Mouse (Mus musculus) neutrophil, adult 5-6 weeks (primary cell): ENCODE data around the gene R3hdml. TPM values are rescaled to one million over a fixed set of nuclear protein-coding genes. Genes with fewer than 3 reads are reported as not detected.

Experiments used
- ATAC-seq: fragments of 151-379, 151-347 bp; 2 replicates; pipeline ENCODE4 v1.8.0; 2017; ENCODE audit warnings: mild to moderate bottlenecking, moderate TSS enrichment; ENCODE audit not compliant: insufficient number of reproducible peaks, poor library complexity, low FRiP score, severe bottlenecking; ENCODE audit errors: extremely low read depth
- total RNA-seq: library from RNA; stranded (forward); fragments of 200-1000 nt; gene quantifications from 2 replicates; pipeline ENCODE4 v1.2.3, GENCODE M21; 2017

R3hdml gene
- total RNA-seq, 1 experiment from 2014 or later: not detected

GRCm38 (mm10) chr2:163533226-163533625, 41.1 kb downstream of the R3hdml start:
- ATAC-seq: no peak

DNA sequence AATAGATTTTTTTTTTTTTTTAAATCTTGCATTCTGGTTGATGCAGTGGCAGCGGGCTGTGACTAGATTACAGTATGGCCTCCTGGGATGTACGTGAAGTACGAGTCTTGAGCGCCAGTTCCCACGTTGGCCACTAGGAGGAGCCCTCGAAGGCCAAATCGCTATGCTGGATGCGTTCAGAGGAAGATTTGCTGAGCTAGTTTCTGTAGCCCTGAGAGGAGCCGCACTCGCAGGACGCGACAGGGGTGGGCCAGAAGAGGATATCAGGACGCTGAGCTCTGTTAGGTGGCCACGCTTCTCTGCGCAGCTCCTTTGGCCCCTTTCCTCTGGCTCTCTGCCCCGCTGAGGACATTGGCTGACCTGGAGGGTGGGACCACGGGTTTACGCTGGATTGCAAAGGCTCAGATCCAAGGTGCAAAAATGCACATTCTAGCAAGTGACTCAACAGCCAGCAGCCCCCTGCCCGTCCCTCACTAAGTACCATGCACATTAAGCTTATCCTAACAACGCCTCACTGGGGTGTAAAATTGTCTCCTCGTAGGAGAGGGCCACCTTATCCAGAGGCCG, 42.9 kb downstream of the R3hdml start:
- ATAC-seq: peak; percentile 75

DNA sequence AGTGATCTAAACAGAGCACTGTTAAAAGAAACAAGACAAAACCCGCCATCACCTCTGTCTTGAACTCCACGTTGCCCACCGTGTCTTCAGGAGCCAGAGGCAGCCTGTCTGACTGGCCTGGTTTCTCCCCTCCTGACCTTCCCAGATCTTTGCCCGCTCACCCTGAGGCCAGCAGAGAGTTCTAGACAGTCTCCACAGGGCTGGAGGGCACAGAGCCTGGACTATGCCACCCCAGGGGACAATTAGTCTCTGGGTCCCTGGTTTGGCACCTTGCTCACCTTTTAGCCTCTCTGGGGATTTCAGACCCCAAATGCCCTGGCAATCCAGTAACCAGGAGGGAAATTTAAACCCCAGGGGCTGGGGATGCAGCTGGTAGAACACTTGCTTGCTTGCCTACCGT, 45.3 kb downstream of the R3hdml start:
- no peak for ATAC-seq

DNA sequence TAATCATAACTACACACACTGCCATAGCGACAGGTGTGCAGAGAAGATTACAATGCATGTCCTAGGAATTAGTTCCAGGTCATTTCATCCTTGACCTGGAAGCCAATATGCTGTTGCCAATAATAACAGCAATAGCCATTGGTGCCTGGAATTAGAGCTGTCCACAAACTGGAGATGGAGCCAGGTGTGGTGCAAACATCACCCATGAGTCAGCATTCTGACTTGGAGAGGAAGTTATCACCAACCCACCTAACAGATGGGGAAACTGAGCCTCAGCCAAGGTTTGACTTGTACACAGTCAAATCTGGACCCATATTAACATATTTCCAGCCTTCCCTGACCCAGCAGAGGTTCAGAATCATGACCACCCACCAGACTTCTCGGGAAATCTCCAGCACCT, 46.3 kb downstream of the R3hdml start:
- ATAC-seq: no peak

DNA sequence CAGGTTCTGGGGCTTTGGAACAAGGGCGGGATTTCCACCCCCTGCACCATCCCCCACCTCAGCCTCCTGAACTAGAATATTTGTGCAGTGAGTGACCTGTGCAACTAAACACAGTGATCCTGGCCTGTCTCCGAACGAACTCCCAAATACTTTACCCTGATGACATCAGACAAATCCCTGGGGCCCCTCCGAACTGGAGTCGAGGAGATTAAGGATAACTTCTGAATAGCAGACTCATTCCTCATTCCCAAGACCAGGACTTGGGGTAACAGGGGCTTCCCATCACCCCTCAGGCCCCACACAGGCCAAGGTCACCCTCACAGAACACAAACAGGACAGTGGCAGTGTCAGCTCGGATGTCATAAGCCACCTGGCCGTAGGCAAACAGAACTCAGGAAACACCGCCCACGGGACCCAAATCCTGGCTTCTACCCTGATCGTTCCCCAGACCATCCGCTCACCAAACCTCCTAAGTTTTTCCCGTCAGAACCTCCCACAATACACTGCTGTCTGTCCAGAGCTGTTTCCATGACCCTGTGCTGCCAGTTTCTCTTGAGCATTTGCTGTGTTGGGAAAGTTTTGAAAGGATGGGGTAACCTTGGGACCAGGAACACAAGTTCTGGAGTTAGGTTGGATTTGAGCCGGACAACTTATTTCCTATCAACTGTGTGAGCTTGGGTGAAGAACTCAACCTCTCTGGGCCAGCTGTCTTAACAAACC, 47.4 kb downstream of the R3hdml start:
- no peak for ATAC-seq

DNA sequence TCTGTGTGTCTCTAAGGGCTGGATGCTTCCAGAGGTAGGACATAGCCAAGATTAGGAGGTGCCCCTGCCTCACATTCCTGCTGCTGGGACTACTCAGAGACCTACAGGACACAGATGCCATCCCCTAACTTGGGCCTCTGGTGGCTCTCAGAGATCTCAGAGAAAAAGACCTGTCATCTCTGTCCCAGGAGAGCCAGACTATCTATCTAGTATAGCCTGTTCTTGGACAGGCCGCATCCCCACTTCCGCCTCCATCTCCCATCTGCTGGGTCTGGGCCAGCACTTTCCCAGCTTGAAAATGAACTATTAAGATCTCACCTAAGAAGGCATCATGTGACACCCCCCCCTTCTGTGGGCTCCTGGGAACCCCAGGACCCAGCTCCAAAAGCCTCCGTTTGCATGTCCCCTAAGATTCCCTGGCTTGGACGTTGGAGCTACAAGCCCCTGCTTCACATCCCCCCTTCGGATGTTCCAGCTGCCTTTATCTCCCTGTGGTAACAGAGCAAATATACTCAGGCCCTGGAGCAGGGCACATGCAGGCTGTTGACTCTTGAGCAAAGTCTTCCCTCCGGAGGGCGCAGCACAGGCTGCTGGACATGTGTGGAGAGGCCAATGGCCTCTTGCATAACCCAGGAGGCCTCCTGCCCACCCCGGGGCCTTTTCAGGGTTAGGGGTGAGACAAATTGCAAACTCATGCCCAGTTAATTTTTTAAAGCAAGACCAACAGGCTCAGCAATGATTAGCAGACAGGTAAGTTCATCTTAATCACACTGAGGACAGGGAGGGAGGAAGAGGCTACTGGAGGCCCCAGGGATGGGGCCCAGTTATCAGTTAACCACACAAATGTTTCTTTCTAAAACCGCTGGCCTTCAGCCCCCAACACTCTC, 48.4 kb downstream of the R3hdml start:
- ATAC-seq: no peak

DNA sequence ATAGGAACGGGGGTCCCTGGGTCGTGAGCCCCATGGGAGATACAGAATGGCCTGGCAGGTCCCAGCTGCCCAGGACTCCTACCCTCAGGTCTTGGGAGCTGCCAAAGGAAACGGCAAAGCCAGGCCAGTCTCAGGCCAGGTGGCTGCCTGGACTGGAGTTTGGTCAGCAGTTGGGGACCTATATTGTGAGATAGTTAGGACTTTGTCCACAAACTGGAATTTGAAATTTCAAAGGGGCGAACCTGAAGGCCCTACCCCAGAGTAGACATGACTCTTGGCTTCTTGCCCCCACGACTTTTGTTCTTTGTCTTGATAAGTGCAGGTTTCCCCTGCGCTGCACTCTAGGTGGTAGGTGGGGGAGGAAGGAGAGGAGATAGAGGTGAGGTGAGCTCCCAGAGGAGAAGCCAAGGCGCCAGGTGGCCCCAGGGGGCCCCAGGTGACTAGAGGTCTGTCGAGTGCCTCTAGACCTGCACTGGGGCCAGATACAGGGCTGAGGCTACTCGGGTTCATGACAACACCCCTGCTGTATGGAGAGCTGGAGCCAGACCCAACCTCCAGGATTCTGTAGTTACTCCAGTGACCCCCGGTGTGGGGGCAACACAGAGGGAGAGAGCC, 49.6 kb downstream of the R3hdml start:
- no peak for ATAC-seq

DNA sequence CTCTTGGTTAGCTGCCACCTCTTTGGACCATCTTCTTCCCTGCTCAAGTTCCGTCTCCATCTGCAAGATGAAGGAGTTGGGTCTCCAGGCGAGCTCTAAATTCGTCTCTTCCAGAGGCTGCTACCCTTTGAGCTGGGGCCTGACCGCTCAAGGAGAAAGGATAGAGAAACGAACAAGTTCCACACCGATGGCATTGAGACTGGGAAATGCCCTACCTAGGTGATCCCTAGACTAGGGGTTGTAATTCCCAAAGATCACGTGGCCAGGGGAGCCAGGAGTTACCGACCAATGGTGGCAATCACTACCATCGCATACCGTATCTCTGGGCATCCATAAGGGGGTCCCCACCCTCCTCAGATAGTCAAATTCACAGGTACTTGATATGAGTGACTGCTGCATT, 50.6 kb downstream of the R3hdml start:
- no peak for ATAC-seq

- no peak for ATAC-seq
Measured at GRCm38 (mm10) chr2:163546623-163547318, 54.7 kb downstream of the R3hdml start.

- ATAC-seq: no peak
Measured at GRCm38 (mm10) chr2:163548822-163549221, 56.7 kb downstream of the R3hdml start.

- no peak for ATAC-seq
Measured at GRCm38 (mm10) chr2:163549786-163550185, 57.7 kb downstream of the R3hdml start.

Other genes with a start within 250 kb of the R3hdml start
- gene Jph2, start 94.3 kb upstream of the R3hdml start, total RNA-seq: not detected in 2 replicates
- 63.2 and 77.3 TPM in 2 replicates for gene Oser1, start 67.6 kb upstream of the R3hdml start, total RNA-seq
- gene Gdap1l1, start 53.8 kb upstream of the R3hdml start, total RNA-seq: not detected in 2 replicates
- gene Fitm2, start 19.7 kb upstream of the R3hdml start, total RNA-seq: 3.1 and 3.2 TPM in 2 replicates
- not detected in 2 replicates for gene Hnf4a, start 14.5 kb downstream of the R3hdml start, total RNA-seq
- gene Ttpal, start 110.0 kb downstream of the R3hdml start, total RNA-seq: 79.6 and 87.1 TPM in 2 replicates
- 754 and 769 TPM in 2 replicates for gene Serinc3, start 152.8 kb downstream of the R3hdml start, total RNA-seq
- gene Pkig, start 166.1 kb downstream of the R3hdml start, total RNA-seq: 93.6 and 95.4 TPM in 2 replicates